Mouse (Mus musculus) CH12.LX (cell line): ENCODE data around the gene Sbk3. TPM values are rescaled to one million over a fixed set of nuclear protein-coding genes. Genes with fewer than 3 reads are reported as not detected.

Experiments used
- DNase-seq: peaks from one replicate; pipeline ENCODE4 v3.0.0-alpha.2; 2013; ENCODE audit errors: extremely low read depth
- H3K27ac ChIP-seq: 2 replicates; pipeline ENCODE4 v1.5.1; 2012; ENCODE audit warnings: low read depth, mild to moderate bottlenecking, control low read depth, moderate library complexity; ENCODE audit not compliant: insufficient read depth
- H3K27me3 ChIP-seq: replicated peaks from 2 replicates; pipeline ENCODE3; 2012; ENCODE audit warnings: inconsistent platforms
- H3K36me3 ChIP-seq, 2 experiments: replicated peaks in 1 of 2; 2 replicates each; pipeline versions ENCODE3 to v1.6.1; 2012; ENCODE audit warnings: inconsistent platforms in 1 of 2, low read length in 1 of 2, mild to moderate bottlenecking in 1 of 2, mixed read lengths in 1 of 2, moderate library complexity in 1 of 2; ENCODE audit not compliant: control insufficient read depth in 1 of 2, insufficient read depth in 1 of 2
- H3K4me1 ChIP-seq, 2 experiments: 2 replicates each; pipeline ENCODE4 v1.6.1; 2012; ENCODE audit warnings: inconsistent platforms in 1 of 2, moderate library complexity in 1 of 2; ENCODE audit not compliant: insufficient read depth in 2 of 2, control insufficient read depth in 1 of 2
- H3K4me2 ChIP-seq: 2 replicates; pipeline ENCODE4 v1.6.1; 2012; ENCODE audit warnings: low read depth, mild to moderate bottlenecking, control low read depth; ENCODE audit not compliant: poor library complexity, insufficient read depth, severe bottlenecking
- H3K4me3 ChIP-seq, 3 experiments: fragments of 150-350 bp in 1 of 3; sonication (generic) in 1 of 3; replicated peaks in 1 of 3; 2 replicates each; pipeline versions ENCODE3 to v1.5.1; 2011 to 2012; ENCODE audit warnings: low read depth in 2 of 3, low read length in 2 of 3, mild to moderate bottlenecking in 2 of 3, moderate library complexity in 2 of 3, control low read depth in 1 of 3, improper control_type of control experiment in 1 of 3, inconsistent platforms in 1 of 3, mixed read lengths in 1 of 3; ENCODE audit not compliant: poor library complexity in 1 of 3
- H3K79me2 ChIP-seq: replicated peaks from 2 replicates; pipeline ENCODE4 v1.6.1; 2012; ENCODE audit warnings: mild to moderate bottlenecking, moderate library complexity; ENCODE audit not compliant: control insufficient read depth, poor library complexity, insufficient read depth, severe bottlenecking; ENCODE audit errors: extremely low read depth
- H3K9ac ChIP-seq: 2 replicates; pipeline ENCODE4 v1.6.1; 2012; ENCODE audit warnings: low read depth, mild to moderate bottlenecking, control low read depth, moderate library complexity; ENCODE audit not compliant: insufficient read depth
- H3K9me3 ChIP-seq: replicated peaks from 2 replicates; pipeline ENCODE3; 2012; ENCODE audit warnings: low read length, inconsistent platforms, mixed read lengths
- BHLHE40 ChIP-seq: IDR thresholded peaks from 2 replicates; pipeline ENCODE4 v1.6.1; 2011; ENCODE audit warnings: mild to moderate bottlenecking, low read depth, low read length, improper control_type of control experiment
- CHD1 ChIP-seq: IDR thresholded peaks from 2 replicates; pipeline ENCODE4 v1.6.1; 2012; ENCODE audit warnings: low read depth, low read length, improper control_type of control experiment, inconsistent platforms
- CHD2 ChIP-seq: IDR thresholded peaks from 2 replicates; pipeline ENCODE4 v1.6.1; 2011; ENCODE audit warnings: low read length, improper control_type of control experiment
- CTCF ChIP-seq, 2 experiments: IDR thresholded peaks in 1 of 2; conservative IDR thresholded peaks in 1 of 2; 2 replicates each; pipeline ENCODE4 v1.5.1; 2011 to 2012; ENCODE audit warnings: low read depth in 2 of 2, low read length in 2 of 2, improper control_type of control experiment in 1 of 2, inconsistent platforms in 1 of 2, mild to moderate bottlenecking in 1 of 2, moderate library complexity in 1 of 2
- E2F4 ChIP-seq: IDR thresholded peaks from 2 replicates; pipeline ENCODE4 v1.6.1; 2011; ENCODE audit warnings: low read depth, low read length, improper control_type of control experiment; ENCODE audit not compliant: insufficient replicate concordance
- EP300 ChIP-seq: IDR thresholded peaks from 2 replicates; pipeline ENCODE4 v1.6.1; 2011; ENCODE audit warnings: low read length, improper control_type of control experiment
- ETS1 ChIP-seq: conservative IDR thresholded peaks from 2 replicates; pipeline ENCODE4 v1.6.1; 2012; ENCODE audit warnings: low read depth, mild to moderate bottlenecking, inconsistent platforms, low read length, improper control_type of control experiment, moderate library complexity
- GABPA ChIP-seq: IDR thresholded peaks from 2 replicates; pipeline ENCODE4 v1.6.1; 2012; ENCODE audit warnings: low read depth, low read length, improper control_type of control experiment, inconsistent platforms; ENCODE audit not compliant: insufficient replicate concordance
- HCFC1 ChIP-seq: IDR thresholded peaks from 2 replicates; pipeline ENCODE4 v1.6.1; 2012; ENCODE audit warnings: low read depth, mild to moderate bottlenecking, inconsistent platforms, low read length, improper control_type of control experiment
- IRF4 ChIP-seq: IDR thresholded peaks from 2 replicates; pipeline ENCODE4 v1.6.1; 2014; ENCODE audit warnings: low read depth, mild to moderate bottlenecking, inconsistent platforms, low read length, improper control_type of control experiment
- JUN ChIP-seq: IDR thresholded peaks from 2 replicates; pipeline ENCODE4 v1.6.1; 2011; ENCODE audit warnings: low read depth, mild to moderate bottlenecking, low read length, improper control_type of control experiment, moderate library complexity; ENCODE audit not compliant: insufficient read depth
- JUND ChIP-seq: conservative IDR thresholded peaks from 2 replicates; pipeline ENCODE4 v1.6.1; 2011; ENCODE audit warnings: low read depth, low read length, improper control_type of control experiment
- KAT2A ChIP-seq: IDR thresholded peaks from 2 replicates; pipeline ENCODE4 v1.6.1; 2012; ENCODE audit warnings: low read length, improper control_type of control experiment, inconsistent platforms; ENCODE audit not compliant: insufficient replicate concordance
- MAFK ChIP-seq: IDR thresholded peaks from 2 replicates; pipeline ENCODE4 v1.6.1; 2011; ENCODE audit warnings: low read length, improper control_type of control experiment; ENCODE audit not compliant: insufficient replicate concordance
- MAX ChIP-seq: IDR thresholded peaks from 2 replicates; pipeline ENCODE4 v1.6.1; 2011; ENCODE audit warnings: low read length, improper control_type of control experiment
- MAZ ChIP-seq: IDR thresholded peaks from 2 replicates; pipeline ENCODE4 v1.6.1; 2012; ENCODE audit warnings: low read depth, mild to moderate bottlenecking, inconsistent platforms, low read length, improper control_type of control experiment, moderate library complexity
- MEF2A ChIP-seq: IDR thresholded peaks from 2 replicates; pipeline ENCODE4 v1.6.1; 2014; ENCODE audit warnings: low read depth, mild to moderate bottlenecking, inconsistent platforms, low read length, improper control_type of control experiment, borderline replicate concordance
- MXI1 ChIP-seq: IDR thresholded peaks from 2 replicates; pipeline ENCODE4 v1.6.1; 2011; ENCODE audit warnings: mild to moderate bottlenecking, low read depth, low read length, improper control_type of control experiment
- MYC ChIP-seq: IDR thresholded peaks from 2 replicates; pipeline ENCODE4 v1.6.1; 2011; ENCODE audit warnings: low read depth, mild to moderate bottlenecking, improper control_type of control experiment, low read length
- NELFE ChIP-seq: IDR thresholded peaks from 2 replicates; pipeline ENCODE4 v1.6.1; 2011; ENCODE audit warnings: low read depth, low read length, improper control_type of control experiment
- NRF1 ChIP-seq: IDR thresholded peaks from 2 replicates; pipeline ENCODE4 v1.6.1; 2014; ENCODE audit warnings: low read depth, mild to moderate bottlenecking, inconsistent platforms, low read length, improper control_type of control experiment, moderate library complexity
- PAX5 ChIP-seq: IDR thresholded peaks from 2 replicates; pipeline ENCODE4 v1.6.1; 2012; ENCODE audit warnings: low read length, inconsistent platforms, mixed read lengths
- POLR2A ChIP-seq: IDR thresholded peaks from 2 replicates; pipeline ENCODE4 v1.6.1; 2011; ENCODE audit warnings: low read depth, mild to moderate bottlenecking, improper control_type of control experiment, low read length
- RCOR1 ChIP-seq: conservative IDR thresholded peaks from 2 replicates; pipeline ENCODE4 v1.6.1; 2012; ENCODE audit warnings: low read depth, mild to moderate bottlenecking, inconsistent platforms, low read length, improper control_type of control experiment
- TBP ChIP-seq: conservative IDR thresholded peaks from 2 replicates; pipeline ENCODE4 v1.6.1; 2011; ENCODE audit warnings: low read depth, low read length, improper control_type of control experiment
- TCF12 ChIP-seq: IDR thresholded peaks from 2 replicates; pipeline ENCODE4 v1.6.1; 2014; ENCODE audit warnings: low read depth, mild to moderate bottlenecking, inconsistent platforms, low read length, improper control_type of control experiment
- UBTF ChIP-seq: IDR thresholded peaks from 2 replicates; pipeline ENCODE4 v1.6.1; 2012; ENCODE audit warnings: low read depth, mild to moderate bottlenecking, inconsistent platforms, low read length, improper control_type of control experiment, moderate library complexity
- ZC3H11A ChIP-seq: IDR thresholded peaks from 2 replicates; pipeline ENCODE4 v1.6.1; 2012; ENCODE audit warnings: low read depth, mild to moderate bottlenecking, inconsistent platforms, low read length, improper control_type of control experiment
- ZKSCAN1 ChIP-seq: IDR thresholded peaks from 2 replicates; pipeline ENCODE4 v1.6.1; 2012; ENCODE audit warnings: low read depth, inconsistent platforms, low read length, improper control_type of control experiment, borderline replicate concordance
- ZMIZ1 ChIP-seq: IDR thresholded peaks from 2 replicates; pipeline ENCODE4 v1.6.1; 2012; ENCODE audit warnings: low read depth, mild to moderate bottlenecking, inconsistent platforms, low read length, improper control_type of control experiment
- ZNF384 ChIP-seq: IDR thresholded peaks from 2 replicates; pipeline ENCODE4 v1.6.1; 2012; ENCODE audit warnings: low read depth, low read length, improper control_type of control experiment, inconsistent platforms
- dilution Hi-C: fragments of 300-500 bp; cut with MboI; formaldehyde crosslinking; loops from 2 replicates; pipeline ENCODE4 v1.14.3; 2020; ENCODE audit warnings: low sequenced_read_pairs; ENCODE audit not compliant: extremely low pct_unique_long_range_greater_than_20kb, extremely low pct_ligation_motif_present
- in situ Hi-C: fragments of 300-500 bp; cut with MboI; formaldehyde crosslinking; loops from 3 replicates; pipeline ENCODE4 v1.14.3; 2019; ENCODE audit warnings: low sequenced_read_pairs, low pct_ligation_motif_present, low pct_unique_long_range_greater_than_20kb, mixed read lengths
- polyA plus RNA-seq: library from polyadenylated mRNA; unstranded; fragments of >175 nt; gene quantifications from 2 replicates; pipeline ENCODE4 v1.2.1, GENCODE M21; 2012; ENCODE audit warnings: low read depth; ENCODE audit not compliant: insufficient read length
- total RNA-seq, 2 experiments: library from RNA; depleted of rRNA; stranded (reverse); fragments of 300-350 nt in 1 of 2; fragments of >200 nt in 1 of 2; gene quantifications; 2 replicates each; pipeline ENCODE4 v1.2.3; 2012 to 2014

Gene Sbk3
- total and polyA plus RNA-seq, 3 experiments, result not detected

DNA sequence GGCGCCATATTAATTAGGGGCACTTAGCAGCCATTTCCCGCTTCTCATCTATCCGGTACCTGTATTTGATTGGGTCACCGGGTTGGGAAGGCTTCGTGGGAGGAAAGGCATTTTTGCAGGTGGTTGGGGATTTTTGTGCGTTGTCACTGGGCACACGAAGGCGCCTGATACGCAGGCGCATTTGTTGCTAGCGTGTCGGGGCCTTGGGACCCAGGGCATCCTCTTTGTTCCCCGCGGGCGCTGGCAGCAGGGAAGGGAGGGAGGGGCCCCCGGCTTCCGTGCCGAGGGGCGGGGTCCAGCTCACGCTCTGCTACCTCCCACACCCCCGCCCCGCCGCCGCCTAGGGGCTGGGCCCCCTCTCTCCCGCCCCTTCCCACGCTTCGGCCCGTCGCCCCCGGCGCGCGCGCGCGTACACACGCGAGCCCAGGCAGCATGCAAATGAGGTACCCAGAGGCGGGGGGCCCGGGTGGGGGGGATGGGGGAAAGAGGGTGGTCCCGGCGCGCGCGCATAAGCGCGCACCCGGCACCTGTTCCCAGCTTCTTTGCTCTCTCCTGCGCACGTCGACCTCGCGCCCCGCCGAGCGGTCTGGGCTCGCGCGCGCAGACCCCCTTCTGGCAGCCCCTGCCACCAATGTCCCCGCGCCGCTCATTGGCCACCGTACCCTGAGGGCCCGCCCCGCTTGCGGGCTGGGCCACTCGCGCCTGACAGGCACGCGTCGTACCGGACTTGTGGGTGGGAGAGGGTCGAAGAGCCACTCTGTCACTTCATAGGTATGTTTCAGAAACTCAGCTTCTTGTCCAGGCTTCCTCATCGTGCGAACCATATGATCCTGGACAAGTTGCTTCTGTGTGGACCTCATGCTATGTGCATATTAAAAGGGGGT is 44.4 kb upstream of the Sbk3 start, which contains the start of gene Gm44973 (continued):
- TF ChIP-seq MXI1, result peak; percentile 66
- no peak for TF ChIP-seq ZNF384
- TF ChIP-seq MYC, result 0 out of 2 replicates have a peak, but pooled peaks have one; percentile 46
- TF ChIP-seq HCFC1, result no peak
- TF ChIP-seq MAZ, result peak; percentile 91
- TF ChIP-seq ZMIZ1, result no peak
- peak; percentile 58; the same call in 1 of the 2 replicates for TF ChIP-seq E2F4
- TF ChIP-seq NELFE, result peak; percentile 40; the same call in 1 of the 2 replicates
- TF ChIP-seq POLR2A, result peak; percentile 68; the same call in 1 of the 2 replicates
- TF ChIP-seq GABPA, result no peak
- peak; percentile 19; the same call in 1 of the 2 replicates for TF ChIP-seq TCF12
- no peak for TF ChIP-seq CTCF (conservative IDR thresholded peaks at IDR 0.05 in 1 of 2, IDR thresholded peaks at IDR 0.05 in 1 of 2; ENCODE audit: low read depth in 2 of 2, low read length in 2 of 2)
- TF ChIP-seq, all 38 proteins: peak for 15

GRCm38 (mm10) chr7:5014251-5015117 is 43.5 kb upstream of the Sbk3 start, which contains the start of the genes Zfp524 and Fiz1:
TSS of gene Zfp524 (plus strand) at chr7:5014415.
TSS of gene Fiz1 (minus strand) at chr7:5014697.
- Histone ChIP-seq H3K27me3 (no peaks in the 10 kb centered on the region), H3K27ac (peak within 1 kb of the TSS; percentile 90), H3K9me3 (peaks cover 6% of the 10 kb centered on the region), H3K4me3 (peak within 1 kb of the TSS; percentile 75 to 81 (median 78)), H3K4me2 (peak within 1 kb of the TSS; percentile 77), H3K36me3 (peaks cover 36 to 46% of the 10 kb centered on the region in 2 experiments), H3K4me1 (peaks cover 4 to 36% of the 10 kb centered on the region in 2 experiments), H3K79me2 (peaks cover 6% of the 10 kb centered on the region; the same call in 1 of the 2 replicates), H3K9ac (peak within 1 kb of the TSS; percentile 97)
- in situ Hi-C loops, result no loop called here
- dilution Hi-C loops, result no loop called here
- peak; percentile 97 for DNase-seq
- TF ChIP-seq PAX5 (no peak), TBP (no peak), MAZ (peak; percentile 91), MEF2A (peak; percentile 10; the same call in 1 of the 2 replicates), CTCF (conservative IDR thresholded peaks at IDR 0.05 in 1 of 2, IDR thresholded peaks at IDR 0.05 in 1 of 2; ENCODE audit: low read depth in 2 of 2, low read length in 2 of 2) (no peak), ZNF384 (peak; percentile 42; the same call in 1 of the 2 replicates), NELFE (peak; percentile 67), KAT2A (peak; percentile 84; the same call in 1 of the 2 replicates), BHLHE40 (no peak), CHD2 (peak; percentile 65; the same call in 1 of the 2 replicates), JUND (no peak), CHD1 (no peak), RCOR1 (peak; percentile 99), JUN (no peak), MAX (no peak), ZKSCAN1 (no peak), MYC (peak; percentile 76), ZC3H11A (no peak), UBTF (no peak; the same call in 1 of the 2 replicates), IRF4 (peak; percentile 43), NRF1 (peak; percentile 82), EP300 (no peak), ZMIZ1 (no peak; the same call in 1 of the 2 replicates), MAFK (no peak), ETS1 (no peak), HCFC1 (peak; percentile 85), E2F4 (0 out of 2 replicates have a peak, but pooled peaks have one; percentile 50), GABPA (no peak; the same call in 1 of the 2 replicates)
